Mouse (Mus musculus): ENCODE results near the gene Zfp617. TPM values are rescaled to one million over a fixed set of nuclear protein-coding genes. Genes with fewer than 3 reads are reported as not detected.
"Not testable (repeated sequence)": the region's sequence is repeated elsewhere in the genome, so short reads cannot be mapped to it uniquely, and the experiment has no call there.

Zfp617 gene
- total RNA-seq, 2 experiments from 2014 or later = 27.4 to 30.0 TPM

- peak; percentile 99 for DNase-seq (ENCODE audit: extremely low spot score in 1 of 2, low spot score in 2 of 2)
- intact Hi-C loops (cut with DNase I) = no loop called here
Measured at GRCm38 (mm10) chr8:71950482-71951221, 42.2 kb downstream of the Zfp617 start, which contains the start of gene Zfp961. Gene Zfp961, plus strand, starts transcription at chr8:71951038.

DNA sequence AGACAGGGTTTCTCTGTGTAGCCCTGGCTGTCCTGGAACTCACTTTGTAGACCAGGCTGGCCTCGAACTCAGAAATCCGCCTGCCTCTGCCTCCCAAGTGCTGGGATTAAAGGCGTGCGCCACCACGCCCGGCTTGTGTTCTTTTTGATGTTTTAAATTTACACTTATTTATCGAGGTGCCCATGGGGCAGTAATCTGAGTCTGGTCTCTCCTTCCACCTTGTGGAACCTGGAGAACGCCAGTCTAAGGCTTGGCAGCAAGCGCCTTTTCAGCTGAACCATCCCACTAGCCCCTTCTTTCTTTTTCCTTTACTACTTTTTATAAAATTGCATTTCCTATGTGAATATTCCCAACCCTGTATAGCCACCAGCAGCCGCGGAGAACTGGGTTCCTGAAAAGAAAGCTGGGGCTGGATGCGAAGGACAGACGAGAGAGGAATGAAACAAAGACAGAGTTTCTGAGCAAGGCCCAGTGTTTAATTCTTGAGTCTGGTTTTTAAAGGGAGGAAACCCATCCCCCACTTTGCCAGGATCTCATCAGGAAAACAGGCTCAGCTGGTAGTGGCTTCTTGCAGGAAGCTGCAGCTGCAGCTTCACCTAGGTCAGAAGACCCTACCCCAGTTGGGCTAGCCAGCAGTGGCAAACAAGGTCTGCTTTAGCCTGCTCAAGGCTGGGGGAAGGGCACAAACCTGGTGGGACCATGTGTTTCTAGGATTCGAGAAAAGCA is 43.2 kb downstream of the Zfp617 start:
- no peak for DNase-seq (ENCODE audit: extremely low spot score in 1 of 2, low spot score in 2 of 2)
- intact Hi-C loops (cut with DNase I) = no loop called here

GRCm38 (mm10) chr8:71952489-71952888 is 44.1 kb downstream of the Zfp617 start:
- intact Hi-C loops (cut with DNase I) = no loop called here
- no peak for DNase-seq (ENCODE audit: extremely low spot score in 1 of 2, low spot score in 2 of 2)

DNA sequence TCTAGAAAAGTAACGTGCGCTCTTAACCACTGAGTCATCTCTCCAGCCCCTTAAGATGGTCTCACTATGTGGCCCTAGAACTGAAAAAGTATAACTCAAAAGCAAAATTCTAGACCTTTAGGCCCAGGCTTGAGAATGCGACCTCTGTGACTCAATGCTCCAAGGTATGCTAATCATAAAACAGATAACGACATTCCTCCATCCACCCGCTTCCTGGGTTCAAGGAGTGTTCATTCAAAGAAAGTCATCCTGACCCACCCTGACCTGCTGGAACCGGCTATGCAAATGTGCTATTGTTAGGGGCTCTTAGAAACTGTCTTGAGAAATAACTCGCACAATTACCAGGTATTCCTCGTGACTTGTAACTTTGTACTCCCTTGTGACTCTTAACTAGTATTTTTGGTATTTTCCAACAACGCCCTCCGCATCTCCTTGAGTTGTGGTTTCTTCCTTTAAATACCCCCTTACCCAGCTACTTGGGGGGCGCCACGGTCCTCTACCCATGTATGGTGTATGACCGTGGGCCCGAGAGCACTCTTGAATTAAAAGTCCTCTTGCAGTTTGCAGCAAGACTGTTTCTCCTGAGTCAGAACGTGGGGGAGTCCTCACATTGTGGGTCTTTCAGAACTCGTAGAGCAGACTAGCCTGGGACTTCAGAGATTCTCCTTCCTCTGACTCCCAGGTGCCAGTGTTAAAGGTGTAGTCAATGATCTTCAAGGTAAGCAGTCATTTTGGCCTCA is 44.7 kb downstream of the Zfp617 start:
- intact Hi-C loops (cut with DNase I); DNase-seq (ENCODE audit: extremely low spot score in 1 of 2, low spot score in 2 of 2): not testable (repeated sequence)

- intact Hi-C loops (cut with DNase I) = no loop called here
- no peak for DNase-seq (ENCODE audit: extremely low spot score in 1 of 2, low spot score in 2 of 2)
Measured at GRCm38 (mm10) chr8:71954666-71955065, 46.2 kb downstream of the Zfp617 start.

- intact Hi-C loops (cut with DNase I) = no loop called here
- DNase-seq (ENCODE audit: extremely low spot score in 1 of 2, low spot score in 2 of 2) = no peak
Measured at GRCm38 (mm10) chr8:71960483-71960882, 52.0 kb downstream of the Zfp617 start.

DNA sequence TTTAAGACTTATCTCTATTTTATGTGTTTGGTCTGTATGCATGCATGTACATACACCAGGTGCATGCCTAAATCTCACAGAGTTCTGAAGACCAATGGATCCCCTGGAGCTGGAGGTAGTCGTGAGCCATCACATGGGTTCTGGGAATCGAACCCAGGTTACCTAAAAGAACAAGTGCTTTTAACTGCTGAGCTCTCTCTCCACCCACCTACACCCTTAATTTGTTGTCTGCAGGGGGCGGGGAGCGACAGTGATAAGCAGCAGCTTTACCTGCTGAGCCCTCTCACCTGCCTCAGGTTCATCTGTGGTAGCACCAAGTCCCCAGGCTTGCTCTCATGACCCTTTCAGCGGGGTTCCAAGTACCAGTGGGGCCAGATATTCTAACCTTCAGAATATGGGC is 53.4 kb downstream of the Zfp617 start:
- intact Hi-C loops (cut with DNase I) = no loop called here
- no peak for DNase-seq (ENCODE audit: extremely low spot score in 1 of 2, low spot score in 2 of 2)

DNA sequence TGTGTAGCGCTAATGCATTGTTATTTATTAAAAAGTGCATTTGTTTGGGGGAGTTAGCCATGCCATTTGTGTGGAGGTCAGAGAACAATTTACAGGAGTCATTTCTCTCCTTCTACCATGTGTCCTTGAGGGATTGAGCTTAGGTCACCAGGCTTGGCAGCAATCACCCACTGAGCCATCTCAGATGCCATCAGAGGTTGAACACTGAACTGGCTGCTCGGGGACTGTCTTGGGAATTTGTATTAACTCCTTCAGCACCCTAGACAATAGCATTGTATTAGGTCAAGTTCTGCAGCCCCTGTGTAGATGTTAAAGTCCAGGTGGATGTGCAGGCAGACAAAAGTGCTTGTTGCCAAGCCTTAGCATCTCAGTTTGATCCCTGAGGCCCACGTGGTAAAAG is 55.6 kb downstream of the Zfp617 start:
- intact Hi-C loops (cut with DNase I) = no loop called here
- no peak for DNase-seq (ENCODE audit: extremely low spot score in 1 of 2, low spot score in 2 of 2)

DNA sequence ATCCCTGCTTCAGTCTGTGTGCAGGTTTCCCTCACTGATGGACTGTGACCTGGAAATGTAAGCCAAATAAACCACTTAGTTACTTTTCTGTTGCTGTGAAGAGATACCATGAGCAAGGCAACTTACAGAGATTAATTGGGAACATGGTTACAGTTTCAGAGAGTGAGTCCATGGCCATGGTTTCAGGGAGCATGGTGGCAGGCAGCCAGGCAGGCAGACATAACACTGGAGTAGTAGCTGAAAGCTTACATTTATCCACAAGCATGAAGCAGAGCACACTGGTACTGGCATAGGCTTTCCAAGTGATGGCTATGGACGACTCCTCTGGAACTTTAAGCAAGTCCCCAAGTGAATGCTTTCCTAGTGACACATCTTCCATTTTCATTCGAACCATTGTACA is 56.7 kb downstream of the Zfp617 start:
- DNase-seq (ENCODE audit: extremely low spot score in 1 of 2, low spot score in 2 of 2) = no peak
- intact Hi-C loops (cut with DNase I) = no loop called here

DNA sequence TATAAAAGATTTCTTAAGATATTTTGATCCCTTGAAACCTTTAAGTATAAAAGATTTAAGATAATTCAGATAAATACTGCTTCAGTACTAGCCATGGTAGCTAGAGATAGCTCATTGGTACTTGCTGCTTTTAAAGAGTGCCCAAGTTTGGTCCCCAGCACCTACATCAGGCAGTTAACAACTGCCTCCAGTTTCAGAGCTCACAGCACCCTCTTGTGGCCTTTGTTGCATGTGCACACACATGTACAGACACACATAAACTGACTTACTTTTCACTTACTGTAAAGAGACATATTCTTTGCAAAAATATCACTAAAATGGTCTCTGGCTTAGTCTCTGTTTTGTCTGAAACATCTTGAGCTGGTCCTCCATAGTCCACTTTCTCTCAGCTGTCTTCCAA is 58.0 kb downstream of the Zfp617 start:
- intact Hi-C loops (cut with DNase I) = no loop called here
- DNase-seq (ENCODE audit: extremely low spot score in 1 of 2, low spot score in 2 of 2) = no peak

DNA sequence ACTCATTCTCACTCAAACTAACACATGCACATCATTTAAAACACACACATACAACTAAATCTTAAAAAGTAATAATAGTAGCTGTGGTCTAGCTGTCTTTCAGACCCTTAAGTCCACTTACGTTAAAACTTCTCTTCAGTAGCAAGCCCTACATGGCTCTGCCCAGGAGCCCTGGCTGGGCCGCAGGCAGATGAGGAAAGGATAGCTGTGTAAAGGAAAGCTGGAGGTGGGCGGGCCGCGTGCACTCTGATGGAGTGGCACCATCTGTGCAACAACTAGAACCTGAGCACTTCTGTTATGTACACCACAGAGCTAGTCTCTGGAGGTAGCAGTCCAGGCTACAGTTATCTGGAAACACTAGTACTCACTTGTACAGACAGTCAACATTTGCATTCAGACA is 58.8 kb downstream of the Zfp617 start:
- intact Hi-C loops (cut with DNase I) = no loop called here
- DNase-seq (ENCODE audit: extremely low spot score in 1 of 2, low spot score in 2 of 2) = no peak

DNA sequence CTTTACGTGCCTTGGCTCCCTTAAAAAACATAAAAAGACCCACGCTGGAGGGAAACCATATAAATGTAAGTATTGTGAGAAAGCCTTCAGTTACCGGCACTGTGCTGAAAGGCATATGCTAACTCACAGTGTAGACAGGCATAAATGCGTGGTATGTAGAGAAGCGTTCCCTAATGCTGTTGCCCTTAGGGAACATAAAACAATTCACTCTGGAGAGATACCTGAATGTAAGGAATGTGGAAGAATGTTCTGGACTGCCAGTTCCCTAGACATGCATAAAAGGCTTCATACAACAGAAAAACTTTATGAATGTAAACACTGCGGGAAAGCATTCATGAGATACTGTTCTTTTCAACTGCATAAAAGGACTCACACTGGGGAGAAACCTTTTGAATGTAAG is 59.7 kb downstream of the Zfp617 start:
- intact Hi-C loops (cut with DNase I) = no loop called here
- no peak for DNase-seq (ENCODE audit: extremely low spot score in 1 of 2, low spot score in 2 of 2)

GRCm38 (mm10) chr8:71968636-71969035 is 60.2 kb downstream of the Zfp617 start:
- DNase-seq (ENCODE audit: extremely low spot score in 1 of 2, low spot score in 2 of 2) = no peak
- intact Hi-C loops (cut with DNase I) = no loop called here

DNA sequence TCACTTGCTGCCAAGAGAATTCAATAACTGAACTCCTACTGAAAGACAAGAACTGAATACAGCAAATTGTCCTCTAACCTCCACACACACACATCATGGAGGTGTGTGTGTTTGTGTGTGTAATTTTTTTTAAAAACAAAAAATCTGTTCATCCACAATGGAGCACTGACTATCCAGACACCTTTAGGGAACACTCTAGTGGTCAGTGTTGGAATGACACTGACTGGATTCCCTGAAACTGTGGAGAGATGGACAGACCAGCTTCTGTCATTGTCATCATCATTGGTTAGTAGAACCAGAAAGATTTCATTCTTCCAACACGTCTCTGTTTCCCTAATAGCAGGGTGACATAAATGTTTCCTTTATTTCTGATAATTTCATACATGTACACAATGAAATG is 63.5 kb downstream of the Zfp617 start:
- intact Hi-C loops (cut with DNase I) = no loop called here
- no peak for DNase-seq (ENCODE audit: extremely low spot score in 1 of 2, low spot score in 2 of 2)

DNA sequence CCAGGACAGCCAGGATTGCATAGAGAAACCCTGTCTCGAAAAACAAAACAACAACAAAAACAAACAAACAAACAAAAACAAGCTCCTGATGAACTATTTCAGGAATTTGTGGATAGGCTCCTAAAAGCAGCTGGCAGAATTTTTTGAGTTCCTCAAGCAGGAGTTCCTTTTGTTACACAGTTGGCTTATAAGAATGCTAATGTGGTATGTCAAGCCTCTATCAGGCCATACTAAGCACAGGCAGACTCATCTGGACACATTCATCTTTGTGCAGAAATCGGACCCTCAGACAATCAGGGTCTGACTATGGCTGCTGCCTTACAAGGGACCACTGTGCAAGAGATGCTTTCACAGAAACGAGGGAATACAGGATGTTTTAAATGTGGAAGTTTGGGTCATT is 65.8 kb downstream of the Zfp617 start:
- intact Hi-C loops (cut with DNase I) = no loop called here

DNA sequence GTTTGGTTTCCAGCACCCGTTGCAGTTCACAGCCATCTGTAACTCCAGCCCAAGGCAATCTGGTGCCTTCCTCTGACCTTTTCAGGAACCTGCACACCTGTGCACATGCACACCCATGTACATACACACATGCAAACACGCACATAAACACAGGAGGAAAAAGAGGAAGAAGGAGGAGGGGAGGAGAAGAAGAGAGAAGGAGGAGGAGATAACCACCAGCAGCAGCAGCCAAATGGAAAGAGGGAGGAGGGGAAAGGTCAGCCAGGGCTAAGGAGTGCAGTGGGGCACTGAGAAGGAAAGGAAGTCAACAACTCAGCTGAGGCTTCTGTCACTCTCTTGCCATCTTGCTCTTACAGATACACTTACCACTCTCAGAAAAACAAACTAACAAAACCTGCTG is 72.6 kb downstream of the Zfp617 start:
- no peak for DNase-seq (ENCODE audit: extremely low spot score in 1 of 2, low spot score in 2 of 2)
- intact Hi-C loops (cut with DNase I) = loop anchor here (10.0 kb wide), 1 partner anchor 276 kb away; the partner anchor contains the start of gene B3gnt3

More for the DNA sequence above, 65.8 kb downstream of the Zfp617 start:
- DNase-seq (ENCODE audit: extremely low spot score in 1 of 2, low spot score in 2 of 2) = no peak

DNA sequence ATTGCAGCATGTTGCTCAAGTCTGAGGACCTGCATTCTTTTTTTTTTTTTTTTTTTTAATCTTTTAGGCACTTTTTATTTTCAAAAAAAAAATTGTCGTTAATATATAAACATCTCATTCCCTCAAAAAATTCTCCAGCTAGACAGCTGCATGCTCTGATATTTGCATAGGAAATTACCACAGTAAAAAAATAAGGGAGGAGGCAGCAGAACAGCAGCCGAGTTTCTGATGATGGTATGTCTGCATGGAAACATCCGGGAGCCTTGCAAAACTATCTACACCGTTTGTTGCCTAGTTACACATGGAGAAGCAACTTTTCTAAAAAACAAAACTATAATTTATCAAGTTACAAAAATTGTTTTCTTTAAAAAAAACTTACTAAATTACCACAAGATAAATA is 73.0 kb downstream of the Zfp617 start:
- intact Hi-C loops (cut with DNase I) = loop anchor here (10.0 kb wide), 1 partner anchor 277 kb away; the partner anchor contains the start of gene B3gnt3
- no peak for DNase-seq (ENCODE audit: extremely low spot score in 1 of 2, low spot score in 2 of 2)

Data from left cerebral cortex, postnatal 10 days (tissue).